Mouse (Mus musculus) activated CD4-positive, CD25-positive, alpha-beta regulatory T cell, adult 4 months (primary cell): ENCODE measurements around the gene Olfr370. TPM values are rescaled to one million over a fixed set of nuclear protein-coding genes. Genes with fewer than 3 reads are reported as not detected.
A peak's percentile ranks its signal among the peaks of the same experiment; 100 is the strongest.
"Not testable (repeated sequence)": the region's sequence is repeated elsewhere in the genome, so short reads cannot be mapped to it uniquely, and the experiment has no call there.

Source experiments
- ATAC-seq: one replicate; pipeline ENCODE4 v1.8.0; 2017
- polyA plus RNA-seq, 2 experiments: library from polyadenylated mRNA; unstranded; fragments of 100-300 nt; shearing (Covaris generic); gene quantifications; one replicate each; pipeline ENCODE4 v1.2.1; 2017

The Olfr370 gene
- polyA plus RNA-seq, result not detected

DNA sequence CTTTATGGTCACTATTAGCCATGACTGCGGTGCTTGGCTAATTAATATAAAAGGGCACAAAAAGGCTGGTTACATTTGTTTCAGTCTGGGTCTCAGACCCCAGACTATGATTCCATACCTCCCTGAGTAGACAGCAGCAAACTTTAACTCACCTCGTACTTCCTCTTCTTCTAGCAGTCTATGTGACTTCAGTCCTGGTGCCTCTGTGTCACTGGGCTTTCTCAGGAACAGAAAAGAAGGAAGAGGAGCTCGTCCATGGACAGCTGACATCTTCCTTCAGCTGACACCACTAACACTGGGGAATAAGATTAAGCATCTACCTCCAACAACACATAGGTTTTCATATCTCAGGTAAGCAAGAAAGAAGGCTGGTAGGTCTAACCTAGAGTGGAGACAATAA is at the start of gene Olfr370:
Gene Olfr370 (plus strand): TSS at position 45 of the 400 bp plus-strand sequence.
- no peak for ATAC-seq

DNA sequence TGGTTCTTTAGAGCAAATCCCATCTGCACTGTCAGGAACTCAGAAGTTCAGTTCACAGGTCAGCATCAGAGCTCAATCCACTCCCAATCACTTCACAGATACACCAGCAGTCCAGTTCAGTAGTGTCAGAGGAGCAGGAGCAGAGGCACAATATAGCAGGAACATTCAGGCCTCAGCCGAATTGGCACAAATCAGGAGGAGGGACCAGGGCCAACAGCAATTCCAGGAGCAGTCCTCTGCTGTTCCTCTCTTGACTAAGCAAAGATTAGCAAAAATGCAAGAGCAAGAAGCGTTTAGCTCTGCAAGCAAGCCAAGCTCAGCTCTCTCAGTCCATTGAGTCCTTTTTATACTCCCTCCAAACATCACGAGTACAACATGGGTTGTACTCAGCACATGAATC is 23.9 kb upstream of the Olfr370 start:
- ATAC-seq, result no peak

DNA sequence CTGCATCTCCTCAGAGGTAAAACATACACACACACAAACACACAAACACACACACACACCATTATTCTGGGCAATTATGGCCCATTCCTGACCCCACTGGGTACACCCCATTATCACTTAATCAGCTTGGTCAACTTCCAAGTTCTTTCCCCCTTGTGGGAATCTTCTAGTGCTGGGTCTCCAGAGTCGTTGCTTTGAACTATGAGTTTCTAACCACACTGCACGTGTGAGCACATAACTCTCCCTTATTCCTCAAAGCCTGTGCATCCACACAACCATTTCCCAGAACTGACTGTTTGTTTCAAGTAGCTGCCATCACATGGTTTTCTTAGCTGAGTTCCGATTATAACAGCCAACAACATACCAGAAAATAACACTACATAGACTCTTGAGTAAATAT is 15.1 kb upstream of the Olfr370 start:
- ATAC-seq, result no peak

DNA sequence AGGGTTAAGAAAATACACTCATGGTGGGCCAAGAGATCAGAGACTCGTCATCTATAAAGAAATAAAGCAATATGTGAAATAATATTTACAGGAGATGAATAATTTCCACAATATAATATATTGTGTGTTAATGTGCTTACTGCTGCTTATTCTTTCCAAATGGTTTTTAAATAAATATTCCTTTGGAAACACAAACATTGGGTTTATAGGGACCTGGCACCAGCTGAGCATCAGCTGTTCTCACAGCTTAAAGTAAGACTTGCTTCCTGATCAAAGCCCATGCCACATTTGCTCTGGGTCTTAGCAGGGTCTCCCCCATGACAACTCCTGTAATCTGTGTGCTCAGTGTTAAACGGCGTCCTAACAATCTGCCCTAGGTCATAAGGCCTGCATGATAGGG is 14.7 kb upstream of the Olfr370 start:
- ATAC-seq, result not testable (repeated sequence)

DNA sequence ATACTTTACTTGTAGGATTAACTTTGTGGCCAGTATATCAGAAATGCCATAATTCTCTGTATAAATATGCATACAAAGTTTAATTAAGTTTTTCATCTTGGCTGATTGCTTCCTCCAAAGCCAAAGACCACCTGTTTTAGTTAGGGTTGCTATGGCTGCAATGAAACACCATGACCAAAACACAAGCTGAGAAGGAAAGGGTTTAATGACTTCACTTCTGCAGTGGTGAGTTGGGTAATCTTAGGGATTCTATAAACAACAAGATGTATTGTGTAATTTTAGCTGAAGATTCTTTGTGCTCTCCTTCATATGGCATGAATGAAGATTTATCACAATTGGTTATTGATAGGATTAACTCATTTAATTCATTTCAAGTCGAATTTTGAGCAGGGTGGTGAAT is 14.3 kb upstream of the Olfr370 start:
- no peak for ATAC-seq

DNA sequence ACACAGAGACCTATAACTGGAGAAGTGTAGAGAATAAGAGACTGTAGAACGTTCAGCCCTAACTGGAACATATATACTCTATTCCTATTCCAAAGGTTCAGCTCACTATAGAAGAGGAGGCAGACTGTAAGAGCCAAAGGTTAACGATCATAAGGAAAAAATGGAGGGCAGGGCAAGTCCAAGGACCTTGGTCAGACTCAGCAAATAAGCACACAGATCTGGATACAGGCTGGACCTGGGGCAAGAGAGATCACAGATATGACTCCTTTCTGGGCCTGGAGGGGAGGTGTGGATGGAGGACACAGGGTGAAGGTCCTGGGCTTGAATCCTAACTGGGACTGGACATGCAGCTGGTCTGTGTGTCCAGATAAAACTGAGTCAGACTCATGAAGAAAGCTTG is 778 bp upstream of the Olfr370 start:
- no peak for ATAC-seq

DNA sequence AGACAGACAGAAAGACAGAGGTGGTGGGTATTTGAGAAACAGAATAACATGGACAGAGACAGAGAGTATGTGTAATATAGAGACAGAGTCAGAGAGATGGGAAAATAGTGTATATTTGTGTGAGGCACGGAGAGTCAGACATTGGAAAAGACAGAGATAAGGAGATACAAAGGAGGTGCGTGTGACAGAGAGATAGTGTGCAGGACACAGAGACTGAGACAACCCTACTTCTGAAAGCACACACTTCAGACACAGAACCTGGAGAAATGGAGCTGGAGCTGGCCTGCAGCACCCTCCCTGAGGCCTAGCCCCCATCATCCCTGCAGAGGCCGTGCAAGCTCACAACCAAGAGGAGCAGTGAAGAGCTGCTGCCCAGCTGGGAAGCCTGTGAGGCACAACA is 27.1 kb downstream of the Olfr370 start:
- no peak for ATAC-seq

DNA sequence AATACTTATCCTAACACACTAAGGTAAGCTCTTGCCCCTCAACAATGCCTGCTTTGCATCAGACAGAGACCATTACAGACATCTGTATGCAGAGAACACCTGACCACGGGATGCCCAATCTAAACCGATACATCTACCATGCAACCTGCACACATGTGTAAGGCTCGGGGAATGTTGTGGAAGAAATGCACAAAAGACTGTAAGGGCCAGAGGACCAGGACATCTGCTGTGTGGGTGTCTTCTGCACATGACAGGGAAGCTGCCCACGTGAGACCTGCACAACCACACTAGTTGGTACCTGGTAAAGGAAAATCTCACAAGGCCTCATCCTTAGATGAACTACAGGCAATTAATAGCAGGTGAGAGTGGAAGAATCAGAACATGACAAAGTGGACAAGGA is 27.7 kb downstream of the Olfr370 start:
- ATAC-seq, result no peak

GRCm38 (mm10) chr8:83565731-83566375 is 30.3 kb downstream of the Olfr370 start:
- no peak for ATAC-seq

GRCm38 (mm10) chr8:83566469-83567395 is 31.2 kb downstream of the Olfr370 start, which contains the start of gene Ndufb7:
Gene Ndufb7, plus strand, starts transcription at chr8:83566671.
- peak; percentile 92 for ATAC-seq

DNA sequence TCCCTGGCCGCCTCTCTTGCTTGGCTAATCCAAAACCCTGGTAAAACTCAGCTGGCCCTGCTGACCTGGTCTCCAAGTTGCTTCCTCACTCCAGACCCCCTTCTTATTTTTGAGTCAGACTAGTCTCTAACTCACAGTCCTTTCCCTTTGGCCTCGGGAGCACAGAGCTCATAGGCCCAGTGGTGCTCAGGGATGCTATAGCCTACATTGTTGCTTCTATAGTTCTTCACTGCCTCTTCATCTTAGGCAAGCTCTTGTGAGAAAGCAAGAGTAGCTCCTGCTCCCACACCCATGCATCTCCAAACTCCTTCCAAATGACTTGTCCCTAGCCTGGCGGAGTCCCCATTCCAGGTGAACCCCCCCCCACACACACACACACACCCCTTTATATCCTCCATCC is 32.1 kb downstream of the Olfr370 start:
- ATAC-seq, result no peak

DNA sequence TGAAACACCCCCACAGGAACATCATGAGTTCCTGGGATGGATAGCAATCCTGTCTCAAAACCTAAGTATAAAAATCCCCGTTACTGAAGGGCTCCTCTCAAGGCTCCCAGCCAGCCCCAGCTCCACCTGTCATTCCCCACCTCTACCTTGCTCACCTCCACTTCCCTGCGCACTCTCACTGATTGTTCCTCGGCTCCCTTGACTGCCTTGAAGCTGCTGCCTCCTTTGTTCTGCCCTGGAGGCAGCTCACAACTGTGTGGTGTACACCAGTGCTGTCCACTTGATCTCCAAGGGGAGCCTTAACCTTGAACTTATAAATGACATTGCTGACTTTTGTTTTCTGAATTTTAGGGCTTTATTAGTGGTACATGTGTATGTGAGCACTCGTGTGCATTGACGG is 32.5 kb downstream of the Olfr370 start:
- ATAC-seq, result no peak

GRCm38 (mm10) chr8:83568755-83569154 is 33.2 kb downstream of the Olfr370 start:
- ATAC-seq, result no peak

GRCm38 (mm10) chr8:83569165-83569564 is 33.6 kb downstream of the Olfr370 start:
- no peak for ATAC-seq

DNA sequence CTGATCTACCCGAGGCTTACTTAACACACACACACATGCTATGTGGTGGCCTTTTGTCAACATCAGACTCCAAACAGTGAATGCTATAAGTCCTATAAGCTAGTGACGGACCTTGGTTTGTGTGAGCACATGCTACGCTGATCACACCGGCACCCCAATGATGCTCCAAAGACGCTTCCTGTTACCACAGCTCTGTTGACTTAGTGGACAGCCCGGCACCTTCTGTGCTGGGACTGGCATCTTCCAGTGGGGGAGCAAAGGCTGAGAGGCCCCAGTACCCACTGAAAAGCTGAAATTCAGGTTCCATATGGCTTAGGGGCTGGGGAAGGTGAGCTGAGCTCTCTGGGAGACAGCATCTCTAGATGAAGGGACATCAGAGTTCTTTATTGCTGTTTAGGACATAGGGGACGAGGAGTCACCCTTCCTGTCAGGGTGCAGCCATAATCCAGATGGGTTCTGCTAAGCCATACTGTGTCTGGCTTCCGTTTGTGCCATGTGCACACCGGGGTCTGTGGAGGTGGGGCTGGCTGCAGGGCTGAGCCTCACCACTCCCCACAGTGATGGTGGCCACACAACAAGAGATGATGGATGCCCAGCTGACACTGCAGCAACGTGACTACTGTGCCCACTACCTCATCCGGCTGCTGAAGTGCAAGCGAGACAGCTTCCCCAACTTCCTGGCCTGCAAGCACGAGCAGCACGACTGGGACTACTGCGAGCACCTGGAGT is 34.9 kb downstream of the Olfr370 start:
- ATAC-seq, result no peak

DNA sequence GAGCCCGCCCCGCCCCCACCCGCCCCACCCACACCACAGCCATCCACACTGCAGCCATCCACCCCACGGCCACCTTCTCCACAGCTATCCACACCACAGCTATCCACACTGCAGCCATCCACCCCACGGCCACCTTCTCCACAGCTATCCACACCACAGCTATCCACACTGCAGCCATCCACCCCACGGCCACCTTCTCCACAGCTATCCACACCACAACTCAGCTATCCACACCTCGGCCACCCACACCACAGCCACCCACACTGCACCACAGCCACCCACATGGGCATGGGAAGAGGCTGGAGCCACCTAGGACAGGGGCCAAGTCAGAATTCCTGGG is 35.4 kb downstream of the Olfr370 start:
- ATAC-seq, result not testable (repeated sequence)

DNA sequence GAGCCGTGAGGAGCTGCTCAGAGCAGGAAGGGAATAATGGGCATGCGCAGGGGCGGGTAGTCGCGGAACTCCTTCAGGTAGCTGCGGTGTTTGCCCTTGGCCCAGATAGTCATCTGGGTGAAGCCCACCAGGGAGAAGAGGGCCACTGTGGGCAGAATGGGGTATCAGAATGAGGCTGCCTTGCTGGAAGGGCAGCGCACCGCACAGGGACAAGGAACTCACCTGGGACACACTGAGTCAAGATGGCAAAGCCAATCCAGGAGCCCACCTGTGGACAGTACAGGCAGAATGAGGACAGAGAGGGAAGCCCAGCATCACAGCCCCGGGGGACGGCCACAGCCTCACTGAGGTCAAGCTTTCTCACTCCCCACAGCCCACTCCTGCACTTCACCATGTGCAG is 36.2 kb downstream of the Olfr370 start:
- ATAC-seq, result no peak

DNA sequence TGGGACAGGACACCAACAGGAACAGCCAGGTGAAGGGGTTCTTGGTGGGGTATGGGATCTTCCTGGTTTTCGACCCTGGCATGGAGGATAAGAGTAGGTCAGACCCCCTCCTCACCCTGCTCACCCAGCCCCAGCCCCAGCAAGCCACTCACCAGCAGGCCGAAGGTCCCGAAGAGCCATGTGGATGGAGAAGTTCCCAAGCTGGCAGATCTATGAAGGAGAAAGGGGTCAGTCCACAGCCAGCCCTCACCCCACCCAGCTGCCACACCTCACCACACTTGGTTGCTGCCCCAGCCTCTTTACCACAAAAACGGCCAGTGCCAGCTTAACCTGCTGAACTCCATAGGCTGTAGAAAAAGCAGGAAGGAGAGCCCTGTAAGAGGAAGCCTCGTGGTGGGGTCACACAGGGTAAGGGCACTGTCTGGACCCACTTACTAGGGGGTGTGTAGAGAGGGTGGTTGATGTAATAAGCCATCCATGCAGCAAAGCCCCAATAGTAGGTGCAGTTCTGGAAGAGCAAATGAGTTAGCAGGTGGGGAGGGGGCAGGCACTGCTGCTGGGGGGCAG is 36.7 kb downstream of the Olfr370 start:
- ATAC-seq, result no peak

GRCm38 (mm10) chr8:83573140-83573875 is 37.7 kb downstream of the Olfr370 start:
- ATAC-seq, result peak; percentile 99

- ATAC-seq, result no peak
These were observed 39.2 kb downstream of the Olfr370 start for GRCm38 (mm10) chr8:83574631-83575315.
